Mouse (Mus musculus) kidney, adult 11 months (tissue): ENCODE results near the gene Mrps25.

Experiments
- DNase-seq: peaks from one replicate; pipeline ENCODE4 v3.0.0; 2022

The Mrps25 gene

DNA sequence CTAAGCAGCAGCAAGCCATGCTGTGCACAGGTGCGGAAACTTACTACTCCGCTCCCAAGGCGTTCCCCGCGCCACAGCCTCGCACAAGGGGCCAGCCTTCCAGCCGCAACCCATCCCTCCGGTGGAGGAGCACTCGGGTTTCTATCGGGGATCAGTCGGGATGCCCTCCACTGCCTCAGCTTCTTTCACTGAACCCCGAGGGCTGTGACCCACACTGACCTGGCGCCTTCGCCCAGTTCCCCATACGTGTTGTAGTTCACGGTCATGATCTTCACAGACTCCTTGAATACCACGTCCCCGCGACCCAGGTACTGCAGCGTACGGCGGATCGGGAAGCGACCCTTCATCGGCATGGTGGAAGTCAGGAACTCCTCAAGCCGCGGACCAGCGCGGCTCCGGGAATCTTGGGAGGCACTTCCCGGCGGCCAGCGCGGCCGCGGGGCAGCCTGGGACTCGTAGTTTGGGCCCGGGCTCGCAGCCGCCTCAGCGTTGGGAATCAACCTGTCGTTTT lies at the start of gene Mrps25:
TSS of gene Mrps25 (minus strand) at position 413 of the 511 bp plus-strand sequence.
- DNase-seq, result peak; percentile 54

DNA sequence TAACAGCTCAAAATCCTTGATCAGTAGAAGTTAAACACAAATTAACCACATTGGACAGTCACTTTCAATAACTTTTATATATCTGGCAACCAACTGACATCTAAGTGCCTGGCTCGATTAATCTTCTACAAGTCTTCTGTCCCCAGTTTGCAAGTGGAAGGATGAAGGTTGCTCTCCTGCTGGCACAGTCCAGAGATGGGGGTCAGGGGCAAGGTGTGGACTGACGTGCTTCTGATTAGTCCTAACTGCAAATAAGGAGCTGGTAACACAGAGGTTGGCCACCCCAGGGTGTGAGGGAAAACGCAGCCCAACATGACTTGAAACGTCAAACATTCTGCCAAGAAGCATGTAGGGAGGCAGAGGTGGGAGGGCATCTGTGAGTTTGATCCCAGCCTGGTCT lies 47.9 kb upstream of the Mrps25 start:
- DNase-seq, result peak; percentile 31

DNA sequence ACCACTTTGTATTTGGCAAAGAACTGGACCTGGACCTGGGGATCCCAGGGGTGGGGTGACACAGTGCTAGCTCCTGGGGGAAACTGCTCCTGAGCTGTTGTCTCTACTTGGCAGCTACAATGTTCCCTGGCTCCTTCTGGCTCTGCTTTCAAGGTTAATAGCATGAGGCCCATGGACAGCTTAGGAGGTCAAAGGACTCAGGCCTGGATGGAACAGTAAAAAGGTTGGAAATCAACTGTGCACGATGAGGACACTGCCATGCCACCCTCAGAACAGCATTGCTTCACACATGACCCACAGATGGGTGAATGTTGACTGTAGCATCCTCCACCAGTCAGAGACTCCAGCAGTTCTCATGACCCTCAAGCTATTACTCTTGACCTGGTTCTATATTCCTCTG lies 47.5 kb upstream of the Mrps25 start:
- DNase-seq, result no peak

DNA sequence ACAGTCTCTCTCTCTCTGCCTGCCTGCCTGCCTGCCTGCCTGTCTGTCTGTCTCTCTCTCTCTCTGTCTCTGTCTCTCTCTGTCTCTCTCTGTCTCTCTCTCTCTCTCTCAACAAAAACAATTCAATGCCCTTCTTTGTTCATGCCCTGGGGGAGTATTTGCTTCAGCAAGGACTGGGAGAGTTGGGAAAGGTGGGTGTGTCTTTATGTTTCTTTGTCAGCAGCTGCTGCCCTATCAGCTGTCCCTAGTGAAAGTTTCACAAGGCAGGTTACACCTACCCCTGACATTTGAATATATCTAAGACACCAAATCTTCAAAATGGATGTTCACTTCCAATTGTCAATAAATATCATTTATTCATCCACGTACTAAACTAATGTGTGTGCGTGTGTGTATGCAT lies 45.8 kb upstream of the Mrps25 start:
- no peak for DNase-seq

DNA sequence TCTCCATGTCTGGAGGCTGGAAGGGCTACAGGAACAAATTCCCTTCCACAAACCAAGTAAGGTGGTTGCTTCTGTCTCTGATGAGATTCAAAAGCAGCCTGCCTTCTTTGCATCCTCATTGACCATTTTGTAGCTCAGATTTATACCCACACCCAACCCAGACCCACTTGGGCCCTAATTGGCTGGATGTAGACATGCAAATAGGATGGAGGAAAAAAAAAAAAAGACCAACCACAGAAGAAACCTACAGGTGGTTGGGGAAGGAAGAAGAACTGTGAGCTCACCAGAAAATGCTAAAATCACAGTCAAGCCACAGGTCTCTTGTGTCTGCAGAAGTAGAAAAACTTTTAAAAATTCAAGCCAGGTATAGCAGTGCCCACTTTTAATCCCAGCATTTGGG lies 45.3 kb upstream of the Mrps25 start:
- DNase-seq, result no peak

DNA sequence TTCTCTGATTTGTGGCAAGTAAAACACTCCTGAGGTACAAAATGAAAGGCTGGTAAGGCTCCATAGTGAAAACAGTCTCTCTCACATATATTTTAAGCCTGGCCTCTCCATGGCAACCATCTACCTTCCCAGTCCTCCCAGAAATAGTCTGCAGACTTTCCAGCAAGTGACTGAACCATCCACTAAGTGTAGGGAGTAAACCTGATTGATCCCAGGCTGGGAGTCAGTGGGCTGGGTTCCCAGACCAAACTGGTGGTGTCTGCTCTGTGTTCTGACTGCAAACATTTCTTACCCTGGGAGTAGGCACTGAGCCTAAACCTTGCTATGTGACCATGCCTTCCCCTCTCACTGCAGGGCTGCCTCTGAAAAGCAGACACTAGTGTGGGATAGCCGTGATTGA lies 41.1 kb upstream of the Mrps25 start:
- no peak for DNase-seq

DNA sequence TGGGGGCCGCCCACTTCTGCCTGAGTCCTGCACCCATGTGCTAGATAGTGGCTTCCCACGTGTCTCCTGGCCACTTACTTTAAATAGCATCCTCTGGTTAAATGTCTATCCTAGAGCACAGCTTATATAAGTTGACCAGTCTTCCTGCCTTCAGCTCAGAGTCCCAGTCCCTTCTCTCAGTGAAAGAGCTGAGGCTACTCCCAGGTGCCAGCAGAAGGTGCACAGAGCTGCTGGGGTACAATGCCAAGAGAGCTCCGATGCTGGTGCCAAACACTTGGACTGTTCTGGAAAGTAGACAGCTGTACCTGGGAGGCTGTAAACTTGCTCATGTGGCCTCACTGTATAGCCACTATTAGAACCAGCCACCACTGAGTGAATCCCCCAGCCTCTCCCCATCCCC lies 38.2 kb upstream of the Mrps25 start:
- peak; percentile 55 for DNase-seq

DNA sequence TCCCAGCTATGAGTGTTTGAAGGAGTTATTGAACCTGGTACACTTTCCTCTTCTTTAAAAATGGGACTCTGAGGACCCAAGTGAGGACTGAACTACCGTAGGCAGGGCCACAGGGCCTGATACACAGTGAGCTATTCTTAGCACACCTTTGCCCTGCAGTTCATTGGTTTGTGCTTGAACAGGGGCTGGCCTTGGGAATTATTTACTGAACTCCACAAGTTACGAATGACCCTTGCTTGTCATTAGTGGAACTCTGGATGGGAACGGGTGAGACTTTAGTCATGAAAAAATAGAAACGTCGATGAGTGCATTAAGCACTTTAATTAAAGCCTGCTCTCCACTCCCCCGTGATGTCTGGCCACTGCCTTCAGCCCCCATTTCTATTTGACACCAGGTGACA lies 37.8 kb upstream of the Mrps25 start:
- DNase-seq, result peak; percentile 72

DNA sequence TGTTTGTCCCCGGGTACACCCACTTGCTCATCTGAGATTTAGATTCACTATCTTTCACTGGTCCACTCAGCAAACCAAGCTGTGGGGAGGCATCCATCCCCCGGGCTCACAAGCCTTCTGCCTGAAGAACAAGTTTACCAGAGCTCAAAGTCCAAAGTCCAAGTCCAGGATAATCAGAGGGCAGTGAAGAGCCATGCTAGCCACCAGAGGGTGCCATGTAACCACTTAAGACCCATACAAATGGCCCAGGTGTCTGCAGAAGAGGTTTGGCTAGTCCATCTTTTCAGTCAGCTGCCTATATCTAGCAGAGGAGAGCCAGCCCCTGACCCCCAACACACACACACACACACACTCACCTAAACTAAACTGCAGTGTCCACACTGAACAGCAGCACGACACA lies 35.6 kb upstream of the Mrps25 start:
- peak; percentile 88 for DNase-seq

DNA sequence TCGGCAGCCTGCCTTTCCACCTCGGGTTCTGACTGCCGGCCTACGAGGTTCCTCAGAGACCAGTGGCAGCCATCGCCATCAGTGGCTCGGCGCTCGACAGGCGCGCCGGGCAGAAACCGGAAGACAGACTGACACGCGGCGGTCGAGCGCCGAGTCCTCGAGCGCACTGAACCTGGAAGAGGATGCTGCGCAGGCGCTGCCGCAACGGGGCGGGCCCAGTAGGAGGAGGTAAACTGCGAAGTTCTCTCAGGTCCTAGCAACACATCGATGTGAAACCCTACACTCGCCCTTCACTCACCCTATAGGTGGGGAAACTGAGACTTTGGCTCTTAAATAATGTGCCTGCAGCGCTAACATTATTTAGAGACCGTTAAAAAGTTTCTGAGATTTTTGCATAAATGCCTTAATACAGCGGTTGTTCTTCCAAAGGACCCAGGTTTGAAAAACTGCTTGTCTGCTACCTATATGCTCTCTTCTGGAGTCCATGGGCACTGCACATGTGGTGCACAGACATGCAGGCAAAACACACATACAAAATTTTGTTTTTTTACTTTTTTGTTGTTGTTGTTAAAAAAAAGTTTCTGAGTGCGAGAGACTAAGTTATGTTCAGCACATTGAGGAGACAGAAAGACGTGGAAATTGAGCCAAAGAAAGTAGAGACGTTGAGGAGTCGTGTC lies 31.1 kb upstream of the Mrps25 start, which contains the start of gene Rbsn:
TSS of gene Rbsn (minus strand) at position 153 of the 677 bp plus-strand sequence.
- DNase-seq, result peak; percentile 91

DNA sequence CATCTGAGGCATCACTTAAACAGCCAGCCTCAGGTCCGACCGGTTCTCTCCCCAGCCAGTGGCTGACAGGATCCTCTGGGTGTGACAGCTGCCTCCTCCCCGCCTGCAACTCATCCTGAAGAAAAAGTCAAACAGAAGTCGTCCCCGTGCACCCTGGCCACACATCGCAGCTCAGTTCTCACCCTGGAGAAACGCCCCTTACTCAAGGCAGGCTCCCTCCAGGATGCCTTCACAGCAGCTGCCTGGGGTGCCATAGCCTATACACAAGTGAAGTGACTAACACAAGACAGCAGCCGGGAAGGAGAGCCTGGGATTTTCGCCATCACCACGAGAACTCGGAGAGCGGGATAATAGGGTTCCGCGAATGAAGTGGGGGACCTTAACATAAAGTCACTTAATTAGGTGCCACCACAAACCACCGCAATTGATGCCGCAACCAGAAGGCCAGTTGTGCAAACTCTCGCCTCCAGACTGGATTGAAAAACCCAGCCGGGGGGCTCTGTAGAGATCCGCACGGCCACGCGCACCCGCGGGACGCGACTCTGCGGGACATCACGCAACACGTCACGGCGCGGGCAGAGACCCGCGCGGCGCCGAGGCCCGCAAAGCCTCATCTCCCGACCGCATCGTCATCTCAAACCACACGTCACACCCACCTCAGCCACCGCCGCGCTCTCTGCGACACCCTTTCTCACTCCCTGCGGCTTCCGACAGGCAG lies 30.4 kb upstream of the Mrps25 start:
- DNase-seq, result no peak

DNA sequence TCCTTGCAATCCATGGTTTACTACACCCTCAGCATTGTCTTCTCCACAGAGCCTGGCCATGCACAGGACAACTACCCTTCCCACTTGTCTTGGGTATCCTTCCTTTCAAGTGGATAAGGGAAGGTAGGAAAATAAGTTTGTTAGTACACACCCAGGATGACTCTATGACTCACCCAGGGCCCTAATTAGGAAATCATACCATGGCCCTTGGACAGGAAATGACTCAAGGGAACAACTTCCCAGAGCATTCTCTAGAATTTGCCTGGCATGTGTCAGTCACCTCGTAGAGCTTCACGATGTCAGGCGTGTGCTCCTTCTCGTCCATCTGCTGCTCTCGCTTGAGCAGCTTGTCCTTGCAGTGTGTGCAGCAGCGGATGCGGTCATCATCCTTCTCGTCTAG lies 15.6 kb upstream of the Mrps25 start:
- DNase-seq, result no peak

DNA sequence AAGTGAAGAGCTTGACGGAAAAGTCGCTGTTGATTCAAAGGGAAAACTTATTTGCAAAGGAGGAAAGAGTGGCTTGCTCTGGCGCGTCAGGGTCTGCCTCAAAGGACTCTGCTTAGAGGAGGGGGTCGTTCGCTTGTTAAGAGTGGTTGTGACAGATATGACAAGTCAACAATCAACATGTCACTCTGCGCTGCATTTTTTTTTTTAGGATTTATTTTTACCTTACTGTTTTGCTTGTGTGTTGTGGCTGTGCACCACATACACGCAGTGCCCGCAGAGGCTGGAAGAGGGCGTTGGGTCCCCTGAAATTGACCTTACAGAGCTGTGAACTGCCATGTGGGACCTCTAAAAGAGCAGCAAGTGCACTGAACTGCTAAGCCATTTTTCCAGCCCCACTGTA lies 345 bp upstream of the Mrps25 start:
- no peak for DNase-seq

DNA sequence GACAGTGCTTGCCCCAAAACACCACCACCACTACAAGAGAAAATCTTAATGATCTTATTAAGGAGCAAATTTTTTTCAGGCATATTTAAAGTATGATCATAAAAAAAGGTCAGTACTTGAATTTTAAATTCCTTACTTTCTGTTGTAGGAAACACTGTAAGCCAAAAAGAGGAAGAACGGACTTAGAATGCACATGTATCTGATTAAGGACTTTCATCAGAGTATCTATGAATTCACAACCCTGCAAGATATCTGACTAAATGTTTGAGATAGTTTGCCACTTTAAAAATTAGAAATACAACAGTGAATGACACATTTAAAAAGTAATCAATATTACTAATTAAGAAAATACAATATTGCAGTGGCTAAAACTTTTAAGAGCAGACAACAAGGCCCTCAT lies 7.4 kb downstream of the Mrps25 start:
- DNase-seq, result no peak

DNA sequence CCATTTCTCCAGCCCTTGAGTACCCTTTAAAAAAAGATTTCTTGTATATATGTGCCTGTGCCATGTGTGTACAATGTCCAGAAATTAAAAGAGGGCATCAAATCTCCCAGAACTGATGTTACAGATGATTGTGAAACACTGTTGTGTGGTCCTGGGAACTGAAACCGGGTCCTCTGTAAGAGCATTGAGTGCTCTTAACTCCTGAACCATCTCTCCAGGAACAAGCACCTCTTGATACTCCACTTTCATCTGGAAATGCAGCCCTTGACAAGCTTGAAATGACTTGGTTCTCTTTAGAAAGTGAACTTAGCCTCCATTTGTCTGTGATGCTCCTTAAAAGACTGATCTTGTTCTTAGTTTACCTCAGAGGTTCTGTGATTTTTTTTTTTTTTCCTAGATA lies 21.1 kb downstream of the Mrps25 start:
- DNase-seq, result no peak

DNA sequence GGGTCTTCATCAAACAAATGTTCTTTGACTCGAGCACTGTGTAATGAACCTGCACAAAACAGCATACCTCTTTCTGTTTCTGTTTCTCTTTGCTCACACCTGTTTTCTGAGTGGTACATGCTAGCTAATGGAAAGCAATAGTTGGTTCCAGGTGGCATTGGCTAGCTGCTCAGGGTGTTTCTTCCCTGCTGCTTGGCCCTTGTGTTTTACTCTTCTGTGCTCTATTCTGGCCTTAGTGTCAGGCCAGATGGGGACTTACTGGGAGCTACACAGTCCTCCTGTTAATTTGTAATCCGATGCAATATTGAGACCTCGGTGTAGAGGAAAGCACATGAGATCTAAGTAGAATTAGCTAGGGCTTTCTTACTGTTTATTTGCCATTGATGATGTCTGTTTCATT lies 25.0 kb downstream of the Mrps25 start:
- no peak for DNase-seq

DNA sequence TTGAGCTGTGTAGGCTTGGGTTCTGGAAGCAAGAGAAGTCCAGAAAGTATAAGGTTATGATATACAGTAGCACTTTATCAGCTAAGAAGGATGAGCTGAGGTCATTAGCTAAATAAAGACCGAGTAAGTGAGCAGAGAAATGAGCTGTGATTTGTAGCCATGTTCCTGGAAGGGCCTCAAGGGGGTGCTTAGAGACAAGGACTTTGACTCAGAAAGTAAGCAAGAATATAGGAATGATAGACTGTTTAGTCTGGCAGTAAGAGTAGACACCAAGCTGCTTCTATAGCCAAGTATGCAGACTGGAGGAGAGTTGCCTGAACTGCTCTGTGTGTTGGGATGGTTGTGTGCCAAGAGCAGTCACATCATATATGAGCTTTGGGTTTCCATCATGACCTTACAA lies 30.1 kb downstream of the Mrps25 start:
- DNase-seq, result no peak

DNA sequence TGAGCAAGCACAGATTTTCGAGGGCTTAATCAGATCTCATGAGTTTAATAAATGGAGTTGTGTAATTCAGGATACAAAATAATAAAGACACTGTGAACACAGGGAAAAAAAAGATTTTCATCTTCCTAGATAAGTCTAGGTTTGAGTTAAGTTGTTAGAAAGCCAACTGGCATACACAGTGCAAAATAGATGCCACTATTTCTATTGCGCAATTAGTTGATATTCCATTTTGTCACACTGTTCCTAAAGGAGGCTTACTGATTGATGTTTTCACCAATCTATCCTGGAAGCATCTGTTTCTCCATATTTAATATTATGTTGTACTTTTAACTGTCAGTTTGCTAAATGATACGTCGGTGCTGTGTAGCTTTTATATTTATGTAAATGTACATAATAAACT lies 38.0 kb downstream of the Mrps25 start:
- no peak for DNase-seq

DNA sequence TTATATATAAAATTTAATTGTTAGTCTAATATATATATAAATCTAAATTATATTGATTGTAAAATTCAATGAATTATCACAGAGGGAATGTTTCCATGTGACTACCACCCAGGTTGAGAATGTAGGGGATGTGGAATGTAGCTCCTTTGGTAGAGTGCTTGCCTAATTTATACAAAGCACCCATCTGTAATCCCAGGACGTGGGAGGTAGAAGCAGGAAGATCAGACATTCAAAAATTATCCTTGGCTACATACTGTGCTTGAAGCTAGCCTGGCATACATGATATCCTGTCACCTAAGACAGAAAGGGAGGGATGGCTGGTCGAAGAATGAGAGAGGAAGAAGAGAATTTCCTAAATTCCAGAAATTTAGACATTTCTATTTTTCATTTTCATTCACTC lies 47.5 kb downstream of the Mrps25 start:
- DNase-seq, result no peak

DNA sequence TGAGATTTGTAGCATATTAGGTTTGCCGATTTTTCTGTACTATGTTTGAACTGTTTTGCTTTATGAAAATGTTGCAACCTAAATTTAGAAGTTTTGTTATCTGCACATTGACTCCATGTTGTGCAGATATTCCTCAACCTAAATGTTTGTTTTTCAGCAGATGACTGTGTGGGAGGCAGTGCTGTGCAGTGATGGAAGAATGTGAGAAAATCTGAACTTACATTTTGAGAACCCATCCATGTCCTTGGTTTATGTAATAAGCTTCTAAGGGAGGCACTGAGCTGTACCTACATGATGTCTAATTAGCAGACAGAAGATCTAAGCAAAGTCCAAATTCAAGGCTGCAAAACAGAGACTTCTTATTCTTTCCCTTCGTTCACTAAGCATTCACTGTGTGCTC lies 50.2 kb downstream of the Mrps25 start:
- no peak for DNase-seq

DNA sequence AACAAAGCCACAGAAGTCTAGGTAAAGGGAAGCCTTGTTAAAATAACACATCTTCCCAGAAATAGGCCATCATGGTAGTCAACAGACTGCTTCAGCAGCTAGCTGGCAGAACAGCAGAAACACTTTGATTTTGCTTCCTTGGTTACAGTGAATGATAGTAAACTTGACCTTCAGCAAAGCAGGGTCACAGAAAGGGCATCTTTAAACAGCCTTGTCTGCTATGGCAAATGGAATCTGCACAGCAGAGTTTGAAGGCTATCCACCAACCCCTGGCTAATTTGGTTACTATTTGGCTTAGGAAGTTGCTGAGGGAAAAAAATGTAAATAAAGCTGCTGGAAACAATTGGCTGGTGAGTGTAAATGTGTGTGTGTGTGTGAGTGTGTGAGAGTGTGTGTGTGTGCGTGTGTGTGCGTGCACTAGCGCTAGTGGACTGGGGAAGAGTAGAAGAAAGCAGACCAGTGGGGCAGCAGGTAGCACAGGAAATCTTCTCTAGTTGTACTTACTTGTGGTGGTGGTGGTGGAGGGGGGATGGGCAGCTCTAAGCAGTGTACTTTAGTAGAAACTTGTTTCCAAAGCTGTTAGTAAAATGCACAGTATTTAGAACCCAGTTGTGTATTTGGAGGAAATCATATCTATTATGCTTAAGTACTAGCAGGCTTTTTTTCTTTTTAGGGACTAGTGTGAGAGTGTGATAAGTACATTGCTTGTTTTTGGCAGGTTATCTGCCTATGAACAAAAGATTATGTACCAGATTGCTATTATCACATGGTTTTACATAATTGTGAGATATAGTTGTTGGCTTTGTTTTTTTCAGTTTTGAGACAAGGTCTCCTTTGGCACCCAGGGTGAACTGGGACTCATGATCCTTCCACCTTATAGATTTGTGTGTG lies 51.6 kb downstream of the Mrps25 start:
- DNase-seq, result no peak

DNA sequence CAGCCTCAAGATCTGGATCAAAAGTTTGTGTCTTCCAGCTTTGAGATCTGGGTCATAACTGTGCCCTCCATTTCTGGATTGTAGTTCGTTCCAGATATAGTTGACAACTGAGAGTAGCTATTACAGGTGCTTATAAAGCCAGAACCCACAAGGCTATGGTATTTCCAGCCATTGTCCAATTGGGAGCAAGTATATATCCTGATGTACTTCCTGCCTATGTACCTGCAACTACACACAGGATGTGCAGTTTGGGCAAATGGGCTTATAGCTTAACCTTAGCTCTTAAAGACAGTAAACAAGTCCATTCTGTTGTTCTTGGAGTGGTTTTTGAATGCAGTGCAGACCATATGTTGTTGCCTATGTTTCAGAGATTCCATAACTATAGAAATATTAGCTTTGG lies 52.4 kb downstream of the Mrps25 start:
- no peak for DNase-seq

DNA sequence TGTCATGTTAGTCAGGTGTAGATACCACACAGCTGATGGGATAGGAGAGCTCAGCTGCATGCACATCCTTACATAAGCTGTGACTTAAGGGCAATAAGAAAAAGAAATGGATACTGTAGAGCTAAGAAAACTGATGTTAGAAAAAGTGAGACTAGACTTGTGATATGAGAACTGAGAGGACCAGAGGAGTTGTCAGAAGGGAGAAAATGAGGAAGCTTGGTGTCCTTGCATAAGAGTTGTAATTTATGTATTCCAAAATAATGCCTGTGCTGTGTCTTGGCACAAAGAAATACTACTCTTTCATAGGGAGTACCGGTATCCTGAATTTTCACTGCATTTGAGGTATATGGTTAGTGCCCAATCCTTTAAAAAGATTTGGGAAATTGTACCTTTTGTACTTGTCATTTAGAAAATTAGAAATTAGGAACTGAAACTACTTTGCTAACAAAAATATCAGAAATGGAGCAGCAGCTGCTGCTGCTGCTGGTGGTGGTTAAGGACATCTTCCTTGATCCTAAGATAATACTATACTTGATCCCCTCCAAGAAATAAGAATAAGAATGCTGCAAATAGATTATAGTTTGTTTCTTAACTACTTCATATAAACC lies 56.9 kb downstream of the Mrps25 start:
- no peak for DNase-seq
